Mouse (Mus musculus): ENCODE data around the gene Zfp568.
A peak's percentile ranks its signal among the peaks of the same experiment; 100 is the strongest.
"Not testable (repeated sequence)": the region's sequence is repeated elsewhere in the genome, so short reads cannot be mapped to it uniquely, and the experiment has no call there.

Gene Zfp568

GRCm38 (mm10) chr7:29983690-29984380 lies at the start of gene Zfp568:
Gene Zfp568, plus strand, starts transcription at chr7:29983955.
- peak; percentile 96 to 97 for DNase-seq

DNA sequence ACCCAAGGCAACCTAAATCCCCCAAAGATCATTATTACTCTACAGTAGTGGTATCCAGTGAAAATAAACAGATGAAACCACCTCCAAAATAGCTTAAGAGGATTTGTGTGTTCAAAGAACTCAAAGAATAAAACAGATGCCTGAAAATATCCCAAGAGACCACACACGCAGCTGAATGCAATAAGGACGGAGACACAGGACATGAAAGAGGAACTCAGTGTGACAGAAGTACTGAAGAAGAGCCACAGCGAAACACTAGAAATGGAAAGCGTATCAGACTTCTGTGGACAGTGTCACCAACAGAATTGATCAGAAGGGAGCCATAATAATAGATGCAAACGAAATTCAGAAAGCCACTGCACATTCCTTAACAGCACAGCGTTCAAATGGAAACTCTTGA lies 44.9 kb upstream of the Zfp568 start:
- no peak for DNase-seq

- no peak for DNase-seq
Observed at GRCm38 (mm10) chr7:29941027-29941426, 42.7 kb upstream of the Zfp568 start.

- DNase-seq = no peak
Observed at GRCm38 (mm10) chr7:29942740-29943139, 41.0 kb upstream of the Zfp568 start.

- no peak for DNase-seq
Observed at GRCm38 (mm10) chr7:29943720-29944119, 40.0 kb upstream of the Zfp568 start.

DNA sequence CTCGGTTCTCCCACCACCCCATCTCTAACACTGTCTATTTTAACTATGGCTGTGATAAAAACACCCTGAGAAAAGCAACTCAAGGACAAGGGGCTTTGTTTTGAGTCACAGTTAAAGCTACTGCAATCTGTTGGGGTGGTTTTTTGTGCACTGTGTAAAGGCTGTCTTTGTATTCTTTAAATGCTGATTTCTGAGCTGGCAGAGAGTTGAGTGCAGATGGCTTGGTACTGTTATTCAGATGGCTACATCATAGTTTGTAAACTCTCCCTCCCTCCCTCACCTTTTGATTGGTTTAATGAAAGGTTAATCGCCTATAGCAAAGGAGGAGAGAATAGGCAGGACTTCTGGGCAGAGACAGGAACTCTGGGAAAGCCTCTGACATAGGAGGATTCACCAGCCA lies 39.6 kb upstream of the Zfp568 start:
- no peak for DNase-seq

DNA sequence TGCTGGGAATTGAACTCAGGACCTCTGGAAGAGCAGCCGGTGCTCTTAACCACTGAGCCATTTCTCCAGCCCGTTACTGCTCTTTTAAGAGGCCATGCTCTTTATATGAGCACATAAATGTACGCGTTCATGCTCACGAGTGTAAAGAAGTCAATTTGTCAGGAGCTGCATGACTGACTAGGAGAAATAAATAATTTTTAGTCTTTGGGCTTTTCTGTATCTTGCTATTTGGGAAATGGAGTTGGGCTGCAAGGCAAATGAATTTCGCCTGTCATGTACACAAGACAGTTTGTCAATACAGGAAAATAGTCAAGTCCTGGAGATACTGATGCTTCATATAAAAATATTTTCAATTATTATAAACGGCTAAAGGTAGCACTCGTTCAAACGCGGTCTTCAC lies 30.7 kb upstream of the Zfp568 start:
- no peak for DNase-seq

DNA sequence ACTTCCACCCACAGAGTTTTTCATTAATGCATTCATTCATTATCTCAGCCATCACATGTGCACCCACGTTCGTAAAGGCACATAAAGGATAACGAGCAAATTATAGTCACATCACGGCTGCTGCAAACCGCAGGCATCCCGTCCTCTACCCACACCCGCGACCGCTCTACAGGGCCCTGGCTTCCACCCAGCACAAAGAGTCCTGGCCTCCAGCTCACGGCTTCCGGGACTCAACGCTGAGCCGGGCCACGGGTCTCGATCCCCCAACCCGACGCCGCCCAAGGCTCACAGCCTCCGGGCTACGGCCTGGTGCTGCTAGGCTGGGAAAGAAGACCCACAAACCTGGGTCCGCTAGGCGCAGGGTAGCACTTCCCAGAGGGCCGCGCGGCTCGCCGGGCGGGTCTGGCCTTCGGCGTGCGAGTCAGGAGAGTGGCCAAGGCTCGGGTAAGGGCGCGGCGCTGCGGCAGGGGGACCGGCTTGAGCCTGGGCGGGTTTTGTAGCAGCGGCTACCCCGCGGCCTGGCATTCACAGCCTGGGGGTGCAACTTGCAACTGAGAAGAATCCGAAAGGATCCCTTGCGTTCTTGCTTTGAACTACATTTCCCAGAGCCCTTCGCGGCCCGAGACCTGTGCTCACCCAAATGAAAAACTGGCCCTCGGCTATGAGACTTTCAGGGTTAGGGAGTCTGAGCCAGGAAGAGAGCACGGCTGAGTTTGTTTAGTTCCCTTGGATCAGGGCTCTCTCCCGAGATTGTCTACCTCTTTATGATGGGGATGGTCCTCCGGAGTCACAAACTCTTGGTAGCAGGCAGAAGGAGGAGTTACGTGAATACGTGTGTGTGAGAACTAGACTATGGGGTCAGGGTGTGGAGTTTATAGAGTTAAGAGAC lies 30.0 kb upstream of the Zfp568 start, which contains the start of gene Zfp74:
Zfp74 (minus strand) TSS at position 577 of the 889 bp plus-strand sequence.
- peak; percentile 86 to 88 for DNase-seq

- peak; percentile 54 to 76 for DNase-seq
Observed at GRCm38 (mm10) chr7:29954731-29955130, 29.0 kb upstream of the Zfp568 start.

DNA sequence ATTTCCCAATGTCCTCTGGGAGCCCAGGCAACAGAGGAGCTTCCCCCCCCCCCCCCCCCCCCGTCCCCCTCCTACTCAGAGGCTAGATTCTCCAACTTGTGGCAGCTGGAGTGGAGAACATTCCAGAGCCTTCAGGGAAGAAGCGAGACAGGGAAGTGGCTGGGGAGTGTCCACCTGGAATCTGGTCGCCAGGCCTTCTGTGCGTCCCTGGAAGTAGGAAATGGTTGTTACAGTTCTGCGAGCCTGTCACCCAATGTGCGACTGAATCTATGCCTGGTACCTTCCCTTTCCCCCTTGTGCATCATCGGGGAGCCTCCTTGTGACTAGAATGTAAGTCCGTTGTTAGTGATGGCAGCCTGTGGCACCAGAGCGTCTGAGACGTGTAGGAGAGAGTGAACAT lies 27.5 kb upstream of the Zfp568 start:
- DNase-seq = peak in 1 of 2 experiments; percentile 16

GRCm38 (mm10) chr7:29958125-29958724 lies 25.5 kb upstream of the Zfp568 start:
- DNase-seq = no peak

- DNase-seq = no peak
Observed at GRCm38 (mm10) chr7:29959004-29959403, 24.8 kb upstream of the Zfp568 start.

DNA sequence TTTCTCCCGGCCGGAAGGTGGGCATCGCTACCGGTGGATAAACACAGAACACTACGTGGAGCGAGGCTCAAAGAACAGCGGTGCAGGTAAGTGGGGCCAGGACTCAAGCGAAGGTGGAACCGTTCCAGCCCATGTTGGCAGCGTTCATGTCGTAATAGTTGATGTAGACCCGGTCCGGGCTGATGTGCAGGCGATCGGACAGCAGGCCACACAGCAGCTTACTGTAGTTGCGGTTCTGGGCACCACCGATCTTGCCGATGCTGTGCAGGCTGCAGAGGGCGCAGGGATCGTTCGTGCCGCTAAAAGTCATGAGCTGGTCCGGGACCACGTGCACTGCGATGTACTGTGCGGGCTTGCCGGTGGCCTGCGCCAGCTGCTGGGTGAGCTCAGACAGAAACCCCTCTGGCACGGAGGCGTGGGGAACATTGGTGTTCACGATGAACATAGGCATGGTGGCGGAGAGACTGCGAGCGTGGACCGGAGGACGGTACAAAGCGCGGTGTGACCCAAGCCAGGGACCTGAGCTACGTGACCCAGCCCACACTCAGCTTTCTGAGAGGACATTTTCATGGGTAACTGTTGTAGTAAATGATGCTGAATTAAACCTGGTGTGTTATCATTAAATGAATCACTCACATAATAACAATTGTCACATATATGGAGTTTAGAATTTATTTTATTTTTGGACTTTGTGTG lies 18.5 kb upstream of the Zfp568 start:
- not testable (repeated sequence) for DNase-seq

- DNase-seq = no peak
Observed at GRCm38 (mm10) chr7:29970686-29971085, 13.1 kb upstream of the Zfp568 start.

GRCm38 (mm10) chr7:29980761-29981160 lies 3.0 kb upstream of the Zfp568 start:
- DNase-seq = no peak

GRCm38 (mm10) chr7:29981455-29981854 lies 2.3 kb upstream of the Zfp568 start:
- peak in 1 of 2 experiments; percentile 44 for DNase-seq

- DNase-seq = no peak
Observed at GRCm38 (mm10) chr7:29981860-29982259, 1.9 kb upstream of the Zfp568 start.

DNA sequence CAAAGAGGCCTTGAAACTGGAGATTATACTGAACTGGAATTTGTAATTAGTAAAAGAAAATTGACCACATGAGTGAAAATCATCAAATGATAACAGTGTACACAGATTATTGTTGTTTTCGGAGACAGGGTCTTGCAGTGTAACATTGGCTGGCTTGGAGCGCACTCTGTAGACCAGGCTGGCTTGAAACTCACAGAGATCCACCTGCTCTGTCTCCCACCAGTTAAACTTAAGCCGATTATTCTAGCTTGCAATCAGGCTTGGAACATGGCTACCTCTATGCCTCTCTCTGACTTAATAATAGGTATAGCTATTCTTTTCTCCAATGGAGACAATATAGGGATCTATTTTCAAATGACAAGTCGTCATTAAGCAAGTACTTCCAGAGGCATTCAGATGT lies 1.4 kb upstream of the Zfp568 start:
- no peak for DNase-seq

- DNase-seq = peak in 1 of 2 experiments; percentile 19
Observed at GRCm38 (mm10) chr7:29982931-29983330, 824 bp upstream of the Zfp568 start.

GRCm38 (mm10) chr7:29983340-29983689 lies 440 bp upstream of the Zfp568 start:
- DNase-seq = no peak

DNA sequence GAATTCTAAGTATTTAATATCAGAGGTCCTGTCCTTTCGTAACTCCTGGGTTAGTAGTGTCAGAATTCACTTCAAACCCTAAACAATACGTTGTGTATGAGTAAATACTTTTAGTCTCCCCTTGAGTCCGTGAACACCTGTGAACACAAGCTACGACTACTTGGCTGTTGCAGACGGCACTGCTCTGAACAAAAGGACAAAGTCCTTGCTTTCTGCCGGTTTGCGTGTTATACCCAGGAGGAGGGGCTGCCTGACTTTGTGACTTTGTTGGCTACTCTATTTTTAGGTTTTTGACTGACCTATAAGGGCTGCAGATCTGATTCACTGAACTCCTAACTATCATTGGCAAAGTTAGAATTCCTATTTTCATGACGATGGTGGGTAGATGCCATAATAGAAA lies 2.3 kb downstream of the Zfp568 start:
- peak; percentile 53 to 71 for DNase-seq

GRCm38 (mm10) chr7:29987551-29987950 lies 3.8 kb downstream of the Zfp568 start:
- DNase-seq = peak in 1 of 2 experiments; percentile 18

GRCm38 (mm10) chr7:29989031-29989430 lies 5.3 kb downstream of the Zfp568 start:
- peak; percentile 64 to 71 for DNase-seq

All from kidney, postnatal 36 days (tissue).